Mouse (Mus musculus) urinary bladder, postnatal 4 days (tissue): Measurements from ENCODE around the gene Tlr8.
"Not testable (repeated sequence)": the region's sequence is repeated elsewhere in the genome, so short reads cannot be mapped to it uniquely, and the experiment has no call there.

Experiments
- DNase-seq, 2 experiments: peaks; one replicate each; pipeline ENCODE4 v3.0.0; 2021 to 2022; ENCODE audit warnings: low spot score in 2 of 2

Tlr8 gene

DNA sequence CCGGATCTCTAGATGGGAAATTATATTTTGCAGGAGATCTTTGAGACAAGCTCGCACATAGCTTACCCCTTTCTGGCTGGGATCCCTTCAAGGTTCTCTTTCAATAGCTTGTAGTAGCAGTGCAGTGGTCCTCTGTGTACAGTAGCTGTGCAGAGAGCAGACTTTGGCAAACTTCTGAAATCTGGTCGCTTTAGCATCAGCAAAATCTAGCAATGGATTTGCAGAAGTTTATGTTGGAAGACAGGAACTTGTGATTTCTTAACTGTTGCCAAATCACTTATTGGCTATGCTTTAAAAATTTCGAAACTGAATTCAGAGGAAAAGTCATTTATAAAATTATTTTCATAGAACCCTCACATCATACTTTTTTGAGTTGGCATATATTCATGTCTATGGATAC is at the start of gene Tlr8:
Gene Tlr8, minus strand, starts transcription at position 244 of the 400 bp plus-strand sequence.
- DNase-seq = no peak

DNA sequence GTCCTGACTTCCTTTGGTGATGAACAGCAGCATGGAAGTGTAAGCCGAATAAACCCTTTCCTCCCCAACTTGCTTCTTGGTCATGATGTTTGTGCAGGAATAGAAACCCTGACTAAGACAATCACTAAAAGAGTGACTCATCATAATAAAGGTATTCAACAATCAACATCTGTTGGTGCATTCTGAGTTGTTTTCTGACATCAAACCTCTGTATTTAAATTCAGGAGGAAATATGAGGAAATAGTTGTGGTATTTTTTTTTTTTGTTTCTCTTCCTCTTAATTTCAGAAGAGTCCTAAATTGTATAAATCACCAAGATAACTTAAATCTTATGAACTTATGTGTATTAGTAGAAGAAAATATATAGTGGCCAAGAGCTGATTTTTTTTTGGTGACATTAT is 37.9 kb upstream of the Tlr8 start:
- DNase-seq = not testable (repeated sequence)

DNA sequence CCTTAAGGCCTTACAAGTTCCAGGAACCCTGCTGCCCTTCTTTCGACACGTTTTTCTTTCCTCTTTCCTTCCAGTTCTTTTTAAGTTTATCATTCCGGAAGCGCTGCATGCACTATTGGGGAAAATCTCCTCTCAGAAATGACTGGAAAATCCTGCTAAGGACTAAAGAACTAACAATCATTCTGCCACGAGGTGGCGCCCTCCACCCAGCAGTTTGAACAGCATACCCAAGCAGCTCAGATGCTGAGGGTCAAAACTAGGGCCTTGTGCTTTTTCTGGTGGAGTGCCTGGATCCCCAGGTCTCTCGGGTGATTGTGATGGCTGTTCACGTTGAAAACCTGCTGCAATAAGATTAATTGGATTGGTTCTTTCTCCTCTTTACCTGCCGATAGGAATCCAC is 12.8 kb upstream of the Tlr8 start:
- peak; percentile 31 to 71 for DNase-seq

DNA sequence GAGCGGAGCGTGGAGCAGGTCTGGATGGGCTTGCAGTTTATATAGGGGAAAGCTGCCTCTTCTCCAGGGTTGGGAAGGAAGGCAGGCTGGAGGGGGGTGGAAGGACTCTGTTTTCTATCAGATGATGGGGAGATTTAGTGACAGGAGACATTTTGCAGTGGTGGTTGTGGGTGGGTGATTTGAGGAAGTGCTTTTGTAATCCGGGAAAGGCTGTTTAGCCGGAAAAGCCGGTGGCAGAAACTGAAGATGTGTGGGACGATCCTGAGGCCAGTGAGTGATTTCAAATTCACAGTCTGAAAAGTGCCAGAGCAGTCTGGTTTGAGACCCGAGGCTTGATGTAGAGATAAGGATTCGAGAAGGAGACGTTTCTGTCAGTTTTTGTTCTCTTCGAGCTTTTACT is 12.4 kb upstream of the Tlr8 start:
- no peak for DNase-seq

DNA sequence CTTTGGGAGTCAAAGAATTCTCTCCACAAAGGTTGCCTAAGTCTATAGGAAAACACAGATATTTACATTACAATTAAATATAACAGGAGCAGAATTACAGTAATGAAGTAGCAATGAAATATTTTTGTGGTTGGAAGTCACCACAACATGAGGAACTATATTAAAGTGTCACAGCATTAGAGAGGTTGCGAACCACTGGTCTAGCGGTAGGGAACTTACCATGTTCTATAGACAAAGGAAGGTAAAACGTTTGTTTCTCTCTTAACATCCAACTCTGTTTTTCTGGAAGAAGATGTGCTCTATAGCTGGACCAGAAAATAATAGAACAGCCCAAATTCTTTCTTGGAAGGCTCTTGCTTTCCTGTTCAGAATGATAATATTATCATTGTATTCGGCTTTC is 599 bp downstream of the Tlr8 start:
- DNase-seq = no peak

DNA sequence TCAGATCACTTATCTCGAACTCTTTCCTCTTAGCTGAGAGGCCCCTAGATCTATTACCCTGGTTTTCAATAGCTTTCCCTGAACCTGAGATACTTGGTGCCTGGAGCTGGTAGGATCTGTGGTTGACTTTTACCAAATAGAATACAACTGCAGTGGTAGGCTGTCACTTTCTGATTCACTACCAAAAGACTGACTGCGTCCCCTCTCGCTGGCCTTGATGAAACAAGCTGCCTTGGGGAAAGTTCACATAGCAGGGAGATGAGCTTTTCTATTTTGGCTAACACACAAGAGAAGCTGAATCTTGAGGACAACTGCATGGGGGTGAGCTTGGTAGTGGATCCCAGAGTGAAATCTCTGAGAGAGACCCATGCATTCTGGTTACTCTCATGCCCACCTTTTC is 22.4 kb downstream of the Tlr8 start:
- DNase-seq = no peak

DNA sequence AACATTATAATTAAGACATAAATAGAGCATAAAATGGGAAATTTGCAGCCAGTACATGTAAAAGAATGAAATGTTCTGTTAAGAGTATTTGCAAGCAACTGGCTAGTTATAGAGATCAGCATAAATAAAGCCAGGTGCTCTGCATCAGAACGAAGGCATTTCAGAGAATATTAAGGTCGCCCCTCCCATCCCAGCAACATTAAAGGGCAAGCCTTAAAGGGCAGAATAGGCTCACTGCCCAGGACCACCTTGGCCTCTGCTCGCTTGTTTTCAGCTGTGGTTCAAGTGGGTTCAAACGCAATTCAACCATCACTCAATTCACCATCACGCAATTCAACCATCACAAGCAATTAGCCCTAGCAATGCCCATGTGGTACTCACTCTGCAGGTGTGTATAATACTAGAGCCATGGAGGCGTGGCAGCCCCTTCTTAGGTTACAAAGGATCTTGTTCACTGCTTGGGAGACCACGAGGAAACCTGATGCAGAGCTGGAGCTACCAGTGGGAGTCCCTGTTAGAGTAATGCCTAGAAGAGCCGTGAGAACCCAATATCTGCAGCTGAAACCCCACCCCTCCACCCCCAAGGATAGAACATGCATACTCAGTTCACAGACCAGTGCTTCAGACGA is 24.7 kb downstream of the Tlr8 start:
- no peak for DNase-seq

DNA sequence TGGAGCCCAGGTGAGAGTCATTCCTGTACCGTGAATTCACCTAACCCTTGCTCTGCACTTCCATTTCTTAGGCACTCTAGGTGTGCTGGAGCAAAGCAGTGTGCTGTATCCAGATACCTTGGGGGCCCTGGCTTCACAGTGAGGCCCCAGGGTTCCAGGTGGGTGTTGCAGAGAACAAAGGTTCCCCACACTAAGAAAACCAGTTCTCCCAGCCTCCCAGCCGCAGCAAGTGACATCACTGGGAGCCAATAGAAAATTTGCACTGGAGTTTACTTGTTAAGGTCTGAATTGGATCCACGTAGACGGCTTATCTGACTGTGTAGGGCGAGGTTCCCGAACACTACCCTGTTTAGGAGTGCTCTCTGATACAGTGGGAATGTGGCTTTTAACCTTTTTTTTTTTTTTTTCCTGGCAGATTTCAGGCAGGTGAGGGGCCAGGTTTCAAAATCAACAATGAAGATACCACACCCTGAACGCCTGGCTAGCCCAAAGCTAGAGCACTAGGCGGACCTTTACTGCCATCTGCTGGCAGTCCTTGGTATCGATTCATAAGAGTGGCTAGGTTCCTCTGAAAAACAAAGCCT is 30.9 kb downstream of the Tlr8 start:
- peak in 1 of 2 experiments; percentile 22 for DNase-seq

DNA sequence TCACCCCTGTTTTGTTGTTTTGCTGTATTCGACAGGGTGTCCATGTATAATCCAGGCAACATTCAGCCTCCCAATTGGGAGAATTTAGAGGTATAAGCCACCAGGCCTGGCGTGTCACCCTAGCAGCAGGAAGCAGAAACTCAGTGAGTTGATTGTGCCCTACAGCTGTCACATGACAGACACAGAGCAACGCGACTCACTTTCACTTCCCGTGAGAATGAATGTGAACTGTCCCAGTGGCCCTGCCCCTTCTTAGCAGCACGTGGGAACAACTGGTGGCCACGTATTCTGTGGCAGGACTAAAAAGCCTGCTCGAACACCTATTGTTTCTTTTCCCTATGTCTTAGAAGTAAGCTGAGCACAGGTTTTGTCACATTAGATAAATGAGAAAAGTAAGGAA is 33.0 kb downstream of the Tlr8 start:
- no peak for DNase-seq

DNA sequence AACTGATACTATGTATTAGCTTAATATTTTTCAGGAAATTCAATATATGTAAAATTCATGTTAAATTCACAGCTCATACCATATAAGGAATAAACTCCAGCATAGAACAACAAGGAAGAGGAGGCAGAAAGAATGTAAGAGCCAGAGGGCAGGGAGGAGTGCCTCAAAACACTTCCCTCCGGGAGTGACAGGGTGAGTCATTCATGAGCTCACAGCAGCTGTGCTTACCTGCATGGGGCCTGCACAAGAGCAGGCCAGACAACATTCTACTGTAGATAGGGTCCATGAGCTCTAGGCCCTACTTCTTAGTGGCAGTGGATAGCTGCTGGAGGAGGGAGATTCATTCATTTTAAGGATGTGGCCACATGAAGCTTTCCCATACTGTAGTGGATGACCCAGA is 34.3 kb downstream of the Tlr8 start:
- no peak for DNase-seq

DNA sequence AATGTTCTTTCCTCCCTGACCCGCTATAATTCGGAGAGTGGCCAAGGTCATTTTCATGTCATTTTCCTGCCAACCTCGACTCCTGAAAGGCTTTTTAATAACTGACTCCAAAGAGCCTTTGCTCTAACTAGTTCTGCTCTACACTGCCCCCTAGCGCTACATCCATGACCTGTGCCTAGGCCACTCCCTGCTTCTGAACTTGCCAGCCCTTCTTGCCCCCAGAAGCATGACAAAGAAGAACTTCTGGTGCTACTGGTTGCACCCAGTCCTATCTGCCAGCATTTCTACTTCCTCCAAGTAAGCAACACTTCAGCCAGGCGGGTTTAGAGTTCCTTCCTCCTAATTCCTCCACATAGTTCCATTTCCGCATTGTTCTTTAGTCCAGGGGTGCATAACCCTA is 34.9 kb downstream of the Tlr8 start:
- no peak for DNase-seq

DNA sequence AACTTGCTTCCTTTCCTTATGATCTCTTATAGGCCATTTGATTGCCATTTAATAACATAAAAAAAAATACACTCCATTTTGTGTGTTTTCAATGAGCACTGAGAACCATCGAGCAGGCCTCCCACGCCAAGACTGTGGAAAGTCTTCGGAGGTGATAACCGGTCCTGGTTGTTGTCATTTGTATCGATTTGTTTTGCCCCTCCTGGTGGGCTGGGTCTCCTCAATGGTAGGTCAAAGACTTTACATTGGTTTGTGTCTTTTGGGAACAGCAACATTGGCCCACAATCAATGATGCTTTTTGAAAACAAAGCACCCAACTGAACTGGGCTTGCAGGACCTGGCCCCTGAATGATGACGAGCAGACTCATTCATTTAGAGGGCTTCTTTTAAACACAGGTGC is 36.4 kb downstream of the Tlr8 start:
- no peak for DNase-seq

DNA sequence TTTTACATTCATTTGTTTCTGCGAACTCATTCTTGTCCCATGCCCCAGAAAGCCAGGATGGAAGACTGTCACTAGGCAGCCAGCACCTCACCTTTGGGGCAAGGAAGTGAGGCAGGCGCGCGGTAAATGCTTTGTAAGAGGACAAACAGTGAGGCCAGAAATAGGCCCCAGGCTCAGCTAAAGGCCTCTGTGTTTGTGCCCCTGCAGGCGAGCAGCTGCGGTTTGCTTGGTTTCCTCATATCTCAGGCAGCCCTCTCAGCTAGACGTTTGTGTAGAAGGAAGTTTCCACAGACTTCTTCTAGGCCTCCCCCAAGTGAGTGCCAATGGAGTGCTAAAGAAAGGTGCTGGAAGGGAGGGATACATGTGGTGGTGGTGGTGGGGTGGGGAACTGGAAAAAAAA is 37.0 kb downstream of the Tlr8 start:
- no peak for DNase-seq

DNA sequence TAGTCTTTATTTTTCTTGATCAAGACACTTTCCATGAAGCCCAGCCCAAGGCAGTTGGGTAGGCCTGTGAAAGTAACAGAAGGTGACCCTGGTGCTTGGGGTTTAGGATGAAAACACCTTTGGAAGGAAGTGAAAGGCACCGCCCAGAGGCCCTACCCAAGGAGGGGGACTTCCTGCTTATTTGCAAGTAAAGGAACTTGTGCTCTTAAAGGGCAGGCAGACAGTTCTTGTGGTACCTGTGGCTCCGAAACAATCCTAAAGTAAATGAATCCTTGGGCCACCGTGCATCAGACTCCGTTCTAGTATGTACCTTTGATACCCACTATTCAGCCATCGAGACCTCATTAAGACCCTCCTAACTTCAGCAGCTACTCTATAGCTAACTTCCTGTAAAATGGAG is 37.6 kb downstream of the Tlr8 start:
- DNase-seq = no peak

DNA sequence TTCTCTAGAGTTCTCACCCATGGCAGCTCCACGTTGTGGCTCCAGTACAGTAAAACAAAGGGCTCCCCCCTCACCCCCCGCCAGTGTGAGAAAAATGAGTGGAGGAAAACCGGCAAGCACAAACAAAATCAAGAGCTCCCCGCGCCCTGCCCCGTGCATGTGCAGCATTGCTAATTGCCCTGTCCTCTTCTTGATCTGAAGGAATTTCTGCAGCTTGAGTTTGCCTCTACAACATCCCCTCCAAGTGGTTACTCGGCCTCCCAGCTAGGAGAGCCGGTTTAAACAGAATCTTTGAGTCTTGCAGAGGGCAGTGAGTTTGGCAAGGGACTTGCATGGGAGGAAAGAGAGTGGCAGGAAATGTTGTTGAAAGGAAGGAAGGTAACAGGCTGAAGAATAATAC is 51.4 kb downstream of the Tlr8 start:
- peak in 1 of 2 experiments; percentile 27 for DNase-seq

DNA sequence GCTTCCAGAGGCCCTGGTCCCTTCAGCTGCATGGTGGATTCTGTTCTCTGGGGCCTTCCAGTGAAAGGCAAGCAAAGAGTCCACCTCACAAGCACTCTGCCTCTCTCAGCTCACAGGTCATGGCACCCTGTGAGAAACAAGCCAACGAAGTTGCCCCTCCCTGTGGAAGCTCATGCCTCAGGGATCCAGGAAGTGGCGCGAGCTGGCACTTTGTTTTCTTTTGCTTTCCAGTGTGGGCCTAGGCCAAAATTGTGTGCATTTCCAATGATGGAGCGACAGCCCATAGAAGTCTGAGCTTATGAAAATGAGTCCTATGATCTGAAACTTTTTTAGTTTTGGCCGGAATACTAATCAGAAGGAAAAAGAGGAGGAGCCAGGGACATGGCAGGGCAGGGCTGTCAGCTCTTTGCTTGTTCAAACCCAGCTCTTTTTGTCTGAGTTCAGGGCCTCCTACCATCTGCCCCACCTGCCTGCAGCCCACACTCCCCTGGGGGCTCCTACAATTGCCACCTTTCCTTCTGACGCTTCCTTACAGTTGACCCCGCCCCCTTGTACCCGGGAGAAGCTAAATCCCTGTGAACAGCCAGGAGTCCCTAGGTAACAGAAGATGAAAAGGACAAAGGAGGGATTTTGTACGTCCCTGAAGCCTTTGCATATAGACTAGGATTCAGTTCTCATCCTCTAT is 52.1 kb downstream of the Tlr8 start:
- DNase-seq = no peak

DNA sequence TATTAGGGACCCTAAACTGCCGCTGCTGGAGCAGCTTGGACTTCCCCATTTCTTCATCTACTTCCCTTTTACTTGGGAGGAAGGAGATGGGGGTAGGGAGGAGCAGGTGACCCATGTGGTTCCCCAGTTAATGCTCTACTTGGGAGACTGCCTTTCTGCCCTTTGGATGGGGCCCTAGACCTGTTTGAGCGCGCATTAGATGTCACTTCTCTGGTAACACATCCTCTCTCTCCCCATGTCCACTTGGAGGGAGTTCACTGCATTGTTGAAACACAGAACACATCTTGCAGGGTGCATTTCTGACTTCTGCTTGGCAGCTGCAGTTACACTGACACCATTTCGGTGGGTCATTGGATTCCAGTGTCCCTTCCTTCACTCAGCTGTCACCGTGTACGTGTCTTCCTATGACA is 53.8 kb downstream of the Tlr8 start:
- no peak for DNase-seq

DNA sequence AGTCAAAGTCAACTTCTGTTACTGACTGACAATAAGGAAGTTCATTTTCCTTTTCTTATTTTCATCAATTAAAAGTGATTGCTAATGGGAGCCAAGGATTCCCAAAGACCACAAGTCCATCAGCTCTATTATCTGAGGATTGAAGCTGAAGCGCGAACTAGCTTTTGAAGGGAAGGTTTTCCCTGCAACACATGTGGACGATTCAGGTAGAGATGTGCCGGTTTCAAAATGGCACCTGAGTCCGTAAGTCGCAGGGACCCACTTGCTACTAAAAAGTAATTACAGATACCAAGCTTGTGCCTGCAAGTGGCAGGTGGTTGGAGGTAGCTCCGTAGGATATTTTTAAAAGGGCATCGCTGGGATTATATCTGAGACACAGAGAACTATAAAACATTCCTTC is 54.3 kb downstream of the Tlr8 start:
- DNase-seq = no peak

DNA sequence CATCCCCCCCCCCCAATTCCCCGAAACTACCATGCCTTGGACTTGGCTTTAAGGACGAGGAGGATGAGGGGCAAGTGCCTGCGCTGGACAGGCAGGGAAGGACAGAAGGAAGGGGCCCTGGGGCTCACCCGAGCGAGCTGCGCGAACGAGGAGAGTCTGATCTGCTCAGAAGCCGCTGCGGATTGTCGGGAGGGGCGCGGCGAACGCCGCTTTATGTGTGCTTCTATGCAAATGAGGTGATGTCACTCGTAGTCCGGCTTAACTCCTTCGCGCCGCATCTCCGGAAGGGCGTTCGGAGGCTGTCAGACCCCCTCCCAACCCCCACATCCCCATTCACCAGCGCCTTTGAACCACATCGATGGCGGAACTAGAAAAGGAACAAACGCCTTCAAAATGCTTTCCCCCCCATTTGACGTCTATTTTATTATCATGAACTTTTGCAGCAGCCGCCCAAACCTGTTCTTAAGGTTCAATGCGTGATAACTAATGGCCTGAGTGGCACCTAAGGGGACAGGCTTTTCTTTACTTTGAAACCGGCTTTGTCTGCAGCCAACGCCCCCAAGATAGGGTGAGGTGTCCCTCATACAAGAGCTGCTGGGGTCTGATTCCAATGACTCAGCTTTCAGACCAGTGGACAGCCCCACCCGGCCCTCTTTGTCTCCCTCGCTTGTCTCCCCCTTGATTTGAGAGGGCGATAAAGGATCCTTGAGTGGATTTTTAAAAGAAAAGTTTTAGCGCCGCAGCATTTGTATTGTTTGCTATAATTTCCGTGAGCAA is 55.0 kb downstream of the Tlr8 start, which contains the start of gene Tmsb4x:
Gene Tmsb4x, minus strand, starts transcription at position 338 of the 777 bp plus-strand sequence.
- DNase-seq = peak; percentile 78 to 84

DNA sequence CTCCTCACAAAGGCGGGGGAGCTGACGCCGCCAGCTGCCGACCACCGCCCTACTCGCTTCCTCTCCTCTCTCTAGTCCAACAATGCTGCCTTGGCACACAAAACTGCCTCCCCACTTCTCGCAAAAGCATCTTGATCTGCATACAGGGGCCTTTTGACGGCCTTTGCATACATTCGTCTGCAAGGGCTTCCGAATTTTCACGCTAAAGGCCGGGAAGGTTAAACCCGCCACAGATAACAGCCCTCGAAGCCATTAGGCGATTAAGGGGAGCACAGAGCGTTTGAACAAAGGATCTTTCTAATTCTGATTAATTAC is 55.7 kb downstream of the Tlr8 start:
- no peak for DNase-seq

DNA sequence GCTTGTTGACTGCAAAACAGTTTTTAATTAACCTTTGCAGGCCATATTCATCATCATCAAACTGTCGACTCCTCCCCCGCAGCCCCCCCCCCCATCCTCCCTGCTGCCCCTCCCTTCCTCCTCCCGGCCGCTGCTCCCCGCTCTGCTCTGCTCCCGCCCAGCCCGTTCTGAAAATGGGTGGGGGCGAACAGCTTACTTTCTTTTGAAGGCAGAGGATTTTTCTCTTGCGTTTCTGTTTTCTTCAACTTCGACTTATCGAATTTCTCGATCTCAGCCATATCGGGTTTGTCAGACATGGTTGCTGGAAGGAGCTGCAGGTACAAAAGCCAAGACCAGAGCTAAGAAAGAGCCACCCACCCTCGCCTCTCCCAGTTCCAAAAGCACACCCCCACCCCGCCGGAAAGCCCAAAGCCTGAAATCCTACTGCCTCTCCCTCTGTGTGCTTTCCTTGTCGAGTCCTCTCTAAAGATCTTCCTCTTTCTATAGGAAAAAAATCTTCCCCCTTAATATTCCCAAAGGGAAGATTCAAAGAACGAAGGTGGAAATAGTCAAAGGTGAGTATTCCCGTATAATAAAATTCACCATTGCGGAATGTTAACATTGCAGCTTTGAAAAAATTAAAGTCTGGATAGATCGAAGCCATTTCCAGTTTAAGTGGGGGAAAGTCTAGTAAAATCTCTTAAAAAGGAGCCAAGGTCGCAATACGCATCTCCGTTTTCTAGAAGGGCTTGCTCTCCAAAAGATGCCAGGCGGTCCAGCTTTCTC is 56.2 kb downstream of the Tlr8 start:
- DNase-seq = no peak
